Mouse (Mus musculus) myocyte (in vitro differentiated cells): ENCODE measurements around the gene Ubxn2a.

Experiments
- CEBPB ChIP-seq: IDR thresholded peaks from 2 replicates; pipeline ENCODE4 v1.6.1; 2011; ENCODE audit warnings: mild to moderate bottlenecking, moderate library complexity; ENCODE audit not compliant: poor library complexity, insufficient read depth, severe bottlenecking
- MAX ChIP-seq: IDR thresholded peaks from one replicate; pipeline ENCODE4 v1.6.1; 2011; ENCODE audit warnings: low read depth, mild to moderate bottlenecking, control low read depth
- MYOD1 ChIP-seq, 3 experiments: IDR thresholded peaks; one replicate each; pipeline ENCODE4 v1.6.1; 2011; ENCODE audit warnings: control low read depth in 2 of 3, low read depth in 2 of 3, mild to moderate bottlenecking in 2 of 3, moderate library complexity in 1 of 3; ENCODE audit not compliant: insufficient read length in 2 of 3, control insufficient read depth in 1 of 3
- MYOG ChIP-seq, 3 experiments: IDR thresholded peaks; one replicate each; pipeline ENCODE4 v1.6.1; 2011; ENCODE audit warnings: control low read depth in 2 of 3, low read depth in 2 of 3, mild to moderate bottlenecking in 2 of 3; ENCODE audit not compliant: insufficient read length in 2 of 3, control insufficient read depth in 1 of 3, insufficient read depth in 1 of 3
- POLR2A ChIP-seq: IDR thresholded peaks from one replicate; pipeline ENCODE4 v1.6.1; 2011; ENCODE audit warnings: low read depth, mild to moderate bottlenecking, control low read depth, moderate library complexity; ENCODE audit not compliant: insufficient read length
- POLR2AphosphoS2 ChIP-seq: IDR thresholded peaks from one replicate; pipeline ENCODE4 v1.6.1; 2011; ENCODE audit warnings: low read depth, control low read depth; ENCODE audit not compliant: insufficient read length
- REST ChIP-seq: IDR thresholded peaks from one replicate; pipeline ENCODE4 v1.6.1; 2011; ENCODE audit warnings: mild to moderate bottlenecking, control low read depth, moderate library complexity; ENCODE audit not compliant: insufficient read depth, insufficient read length
- SRF ChIP-seq: IDR thresholded peaks from one replicate; pipeline ENCODE4 v1.6.1; 2011; ENCODE audit warnings: low read depth; ENCODE audit not compliant: control insufficient read depth, insufficient read length
- TCF12 ChIP-seq: IDR thresholded peaks from one replicate; pipeline ENCODE4 v1.6.1; 2011; ENCODE audit warnings: mild to moderate bottlenecking, control low read depth; ENCODE audit not compliant: poor library complexity, insufficient read depth, severe bottlenecking

DNA sequence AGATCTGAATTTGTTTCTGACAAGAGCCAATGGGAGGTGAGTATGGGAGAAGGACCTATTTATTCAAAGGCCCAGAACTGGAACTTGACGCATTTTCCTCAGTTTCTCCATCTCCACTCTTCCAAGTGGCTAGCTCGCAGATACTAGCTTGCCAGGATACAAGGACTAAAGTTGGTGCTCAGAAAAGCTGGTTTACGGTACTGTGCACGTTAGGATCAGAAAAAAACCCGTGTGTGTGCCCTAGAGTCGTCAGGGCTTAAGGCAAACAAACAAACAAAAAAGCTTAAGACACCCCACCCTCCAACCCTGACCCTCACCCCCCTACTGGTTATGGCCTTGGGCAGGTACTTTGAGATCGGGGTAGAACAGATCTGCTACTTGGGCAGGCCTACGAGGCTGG lies 65.0 kb downstream of the Ubxn2a start:
- TF ChIP-seq POLR2A = no peak
- no peak for TF ChIP-seq CEBPB
- no peak for TF ChIP-seq MYOD1 (IDR thresholded peaks at IDR 0.05; ENCODE audit: control insufficient read depth in 1 of 3, insufficient read length in 2 of 3, low read depth in 2 of 3)
- no peak for TF ChIP-seq POLR2AphosphoS2
- TF ChIP-seq MAX = no peak
- no peak for TF ChIP-seq SRF
- TF ChIP-seq REST = no peak
- no peak for TF ChIP-seq MYOG (IDR thresholded peaks at IDR 0.05; ENCODE audit: control insufficient read depth in 1 of 3, insufficient read depth in 1 of 3, insufficient read length in 2 of 3, low read depth in 2 of 3)
- TF ChIP-seq TCF12 = no peak
